Mouse (Mus musculus) forebrain, embryonic 10.5 days (tissue): ENCODE data around the gene Abhd2. TPM values are rescaled to one million over a fixed set of nuclear protein-coding genes. Genes with fewer than 3 reads are reported as not detected.
"Not testable (repeated sequence)": the region's sequence is repeated elsewhere in the genome, so short reads cannot be mapped to it uniquely, and the experiment has no call there.

Source experiments
- DNase-seq: peaks from one replicate; pipeline ENCODE4 v3.0.0-alpha.2; 2017; ENCODE audit warnings: low spot score; ENCODE audit errors: extremely low spot score
- H3K27ac ChIP-seq: fragments of 300-500 bp; sonication (generic); 2 replicates; pipeline ENCODE4 v1.5.1; 2016; ENCODE audit warnings: mild to moderate bottlenecking
- H3K27me3 ChIP-seq: fragments of 300-500 bp; sonication (generic); 2 replicates; pipeline ENCODE4 v1.6.1; 2016; ENCODE audit warnings: mild to moderate bottlenecking; ENCODE audit not compliant: poor library complexity, severe bottlenecking
- H3K36me3 ChIP-seq: fragments of 300-500 bp; sonication (generic); replicated peaks from 2 replicates; pipeline ENCODE4 v1.6.1; 2016; ENCODE audit warnings: mild to moderate bottlenecking, moderate library complexity
- H3K4me1 ChIP-seq: fragments of 300-500 bp; sonication (generic); 2 replicates; pipeline ENCODE4 v1.6.1; 2016
- H3K4me3 ChIP-seq: fragments of 300-500 bp; sonication (generic); 2 replicates; pipeline ENCODE4 v1.5.1; 2016; ENCODE audit warnings: mild to moderate bottlenecking, moderate library complexity
- H3K9me3 ChIP-seq: fragments of 300-500 bp; sonication (generic); 2 replicates; pipeline ENCODE4 v1.6.1; 2016; ENCODE audit warnings: mild to moderate bottlenecking, moderate library complexity
- WGBS: fragments of 180-500 bp; shearing (Covaris S2); methylation state at CpG from one replicate; pipeline ENCODE4 v1.1.7; 2016; 5-methylcytosine and 5-hydroxymethylcytosine counted together
- polyA plus RNA-seq: library from polyadenylated mRNA; unstranded; fragments of >200 nt; fragmentation: Nextera tagmentation; extraction: Ambion mirVana; gene quantifications from 2 replicates; pipeline ENCODE4 v1.2.1, GENCODE M21; 2016

Abhd2 gene
- polyA plus RNA-seq, 1 experiment from 2014 or later = 8.6 TPM

DNA sequence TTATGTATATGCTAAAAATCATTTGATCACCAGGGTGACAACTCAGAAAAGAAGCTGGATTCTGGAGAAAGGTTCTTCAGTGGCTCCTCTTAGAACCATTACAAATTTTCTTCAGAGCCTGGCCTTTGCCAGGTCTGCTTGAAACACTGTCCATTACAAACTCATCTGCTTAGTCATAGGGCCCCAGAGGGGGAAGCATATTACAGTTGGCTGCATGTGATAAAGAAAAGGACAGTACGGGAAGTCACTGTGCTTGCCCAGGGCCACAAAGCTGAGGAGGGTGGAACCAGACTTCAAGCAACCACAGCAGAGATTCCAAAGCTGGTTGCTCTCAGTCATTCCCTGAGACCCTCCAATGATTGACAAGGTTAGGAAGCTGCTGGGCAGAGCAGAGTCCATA is 3.1 kb upstream of the Abhd2 start:
- DNase-seq = no peak
- 88% methylated on average over 1 of the region's 1 CpGs for whole genome bisulfite sequencing

DNA sequence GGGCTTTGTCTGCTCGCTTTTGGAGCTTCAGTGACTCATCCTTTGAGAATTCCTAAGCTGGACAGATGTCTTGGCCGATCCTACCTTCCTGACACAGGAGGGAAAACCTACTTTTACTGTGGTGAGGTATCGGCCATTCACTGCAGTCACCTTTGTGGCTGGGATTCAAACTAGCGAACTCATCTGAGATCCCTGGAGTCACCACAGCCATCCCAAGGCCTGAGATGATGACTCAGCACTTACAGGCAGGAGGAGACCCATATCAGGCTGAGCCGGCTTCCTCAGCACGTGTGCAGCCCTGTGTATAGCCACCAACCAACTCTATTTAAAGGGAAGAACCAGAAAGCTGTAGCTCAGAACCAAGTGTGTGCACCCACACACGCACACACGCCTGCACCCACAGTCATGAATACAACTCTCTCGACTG is 2.0 kb upstream of the Abhd2 start:
- Histone ChIP-seq H3K9me3 (no peaks in the 10 kb centered on the region), H3K36me3 (no peaks in the 10 kb centered on the region; the same call in 1 of the 2 replicates), H3K27ac (no peak overlapping the region), H3K4me3 (no peak overlapping the region), H3K4me1 (peaks cover 46% of the 10 kb centered on the region), H3K27me3 (no peaks in the 10 kb centered on the region)
- no peak for DNase-seq
- WGBS = 85% methylated on average over 9 of the region's 9 CpGs

More for the DNA sequence above, 3.1 kb upstream of the Abhd2 start:
- H3K36me3 ChIP-seq = no peaks in the 10 kb centered on the region
- 0 out of 2 replicates have a peak overlapping the region, but pooled peaks have one; percentile 35 for H3K27ac ChIP-seq
- H3K27me3 ChIP-seq = no peaks in the 10 kb centered on the region
- no peaks in the 10 kb centered on the region for H3K9me3 ChIP-seq
- H3K4me3 ChIP-seq = no peak overlapping the region
- H3K4me1 ChIP-seq = peaks cover 35% of the 10 kb centered on the region

DNA sequence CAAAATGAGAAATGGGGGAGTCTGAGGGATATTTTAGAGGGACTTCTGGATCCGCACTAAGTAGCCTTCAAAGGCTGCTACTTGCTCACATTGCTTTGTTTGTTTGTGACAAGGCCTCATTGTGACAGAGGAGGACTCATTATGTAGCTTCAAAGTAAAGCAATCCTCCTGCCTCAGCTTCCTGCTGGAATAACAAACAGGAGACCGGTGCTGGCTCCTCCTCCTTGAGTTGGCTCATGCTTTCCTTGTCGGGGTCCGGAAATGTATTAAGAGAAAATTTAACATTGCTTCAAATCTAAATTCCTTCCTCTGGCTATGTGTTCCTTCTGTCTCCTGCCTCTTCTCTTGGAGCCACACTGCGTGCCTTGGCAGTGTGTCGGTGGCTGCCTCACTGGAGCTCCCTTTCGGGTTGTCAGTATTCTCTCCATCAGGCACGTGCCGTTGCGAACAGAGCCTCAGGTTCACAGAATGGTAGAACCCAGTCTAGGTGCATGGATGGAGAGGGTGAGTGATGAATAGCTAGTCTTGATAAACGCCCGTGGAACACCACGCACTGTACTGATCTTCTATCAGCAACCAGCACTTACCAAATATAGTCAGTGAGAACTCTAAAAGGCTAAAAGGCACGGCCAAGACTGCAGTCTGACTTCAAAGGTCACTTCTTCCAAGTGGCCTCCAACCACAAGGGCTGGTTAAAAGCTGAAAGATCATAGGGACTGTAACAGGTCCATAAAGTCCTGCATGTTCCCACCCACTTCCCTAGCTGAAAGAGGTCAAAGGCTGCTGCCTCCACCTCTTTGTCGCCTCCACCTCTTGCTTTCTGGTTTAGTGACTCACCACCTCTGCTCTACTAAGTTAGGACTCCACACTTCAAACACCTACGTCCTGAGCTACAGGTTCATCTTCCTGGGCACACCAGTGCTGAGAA is 874 bp upstream of the Abhd2 start:
- 87% methylated on average over 16 of the region's 16 CpGs for WGBS
- peak overlapping the region; percentile 89 for H3K27ac ChIP-seq

DNA sequence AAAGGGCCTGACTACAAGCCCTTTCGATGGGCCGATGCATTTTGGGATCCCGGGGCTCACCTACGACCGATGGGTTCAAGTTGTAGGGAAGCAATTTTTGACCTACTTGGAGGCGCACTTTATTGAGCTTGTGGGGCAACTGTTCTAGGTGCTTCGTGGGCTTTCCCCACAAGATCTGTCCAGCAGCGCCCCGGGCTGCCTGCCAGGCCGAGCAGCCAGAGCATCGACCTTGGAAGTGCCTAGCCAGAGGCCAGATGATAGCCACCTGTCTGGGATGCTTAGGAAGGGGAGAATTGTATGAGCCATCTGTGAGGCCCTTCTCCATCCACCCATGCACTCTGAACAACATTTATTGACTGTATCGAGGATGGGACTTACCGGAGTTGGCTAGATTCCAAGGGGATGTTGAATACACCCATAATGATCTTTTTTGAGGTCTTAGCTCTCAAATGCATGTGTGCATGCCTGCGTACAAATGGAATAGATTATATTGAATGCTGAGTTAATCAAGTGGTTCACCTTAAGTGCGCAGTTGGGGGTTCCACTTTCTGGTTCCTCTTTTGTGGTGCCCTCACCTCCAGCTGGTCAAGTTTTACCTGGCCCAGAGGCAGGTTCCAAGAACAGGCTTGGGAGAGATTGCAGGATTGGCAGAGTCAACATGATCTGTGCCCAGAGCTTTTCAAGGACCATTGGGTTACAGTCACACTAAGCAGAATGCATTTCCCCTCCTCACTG is 906 bp downstream of the Abhd2 start:
- Histone ChIP-seq H3K4me1 (peaks cover 68% of the 10 kb centered on the region), H3K36me3 (no peaks in the 10 kb centered on the region; the same call in 1 of the 2 replicates), H3K27ac (peak overlapping the region; percentile 89), H3K27me3 (no peaks in the 10 kb centered on the region), H3K9me3 (no peaks in the 10 kb centered on the region), H3K4me3 (peak overlapping the region; percentile 78)
- no peak for DNase-seq
- WGBS = 23% methylated on average over 15 of the region's 15 CpGs

More for the DNA sequence above, 874 bp upstream of the Abhd2 start:
- no peaks in the 10 kb centered on the region; the same call in 1 of the 2 replicates for H3K36me3 ChIP-seq
- no peak for DNase-seq
- H3K4me1 ChIP-seq = peaks cover 57% of the 10 kb centered on the region
- no peaks in the 10 kb centered on the region for H3K27me3 ChIP-seq
- H3K4me3 ChIP-seq = peak overlapping the region; percentile 78
- no peaks in the 10 kb centered on the region for H3K9me3 ChIP-seq

DNA sequence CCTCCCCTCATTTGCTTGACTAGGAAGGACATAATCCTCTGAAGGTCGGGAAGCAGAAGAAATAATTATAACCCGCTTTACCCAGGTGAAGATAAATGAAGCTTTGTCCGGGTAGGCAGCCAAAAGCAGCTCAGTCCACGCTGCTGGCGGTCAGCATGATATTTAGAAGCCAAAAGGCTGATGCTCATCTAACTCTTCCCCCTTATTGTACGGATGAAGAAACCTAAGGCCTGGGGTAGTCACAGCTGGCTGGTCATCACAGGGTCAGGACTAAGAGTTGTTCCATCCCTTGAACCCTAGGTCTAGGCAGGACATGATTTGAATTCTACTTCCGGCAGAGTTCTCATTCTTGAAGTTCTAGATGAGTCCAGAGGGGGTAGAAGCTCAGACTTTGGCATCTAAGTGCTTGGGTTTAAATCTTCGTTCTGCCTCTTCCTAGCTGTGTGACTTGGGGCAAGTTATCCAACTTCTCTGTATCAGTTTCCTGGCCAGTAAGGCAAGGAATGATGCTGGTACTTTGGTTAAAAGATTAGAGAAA is 1.5 kb downstream of the Abhd2 start:
- Histone ChIP-seq H3K9me3 (no peaks in the 10 kb centered on the region), H3K27me3 (no peaks in the 10 kb centered on the region), H3K4me1 (peaks cover 69% of the 10 kb centered on the region), H3K27ac (0 out of 2 replicates have a peak overlapping the region, but pooled peaks have one; percentile 89), H3K4me3 (peak overlapping the region; percentile 78), H3K36me3 (no peaks in the 10 kb centered on the region; the same call in 1 of the 2 replicates)
- WGBS = 84% methylated on average over 8 of the region's 8 CpGs
- DNase-seq = no peak

DNA sequence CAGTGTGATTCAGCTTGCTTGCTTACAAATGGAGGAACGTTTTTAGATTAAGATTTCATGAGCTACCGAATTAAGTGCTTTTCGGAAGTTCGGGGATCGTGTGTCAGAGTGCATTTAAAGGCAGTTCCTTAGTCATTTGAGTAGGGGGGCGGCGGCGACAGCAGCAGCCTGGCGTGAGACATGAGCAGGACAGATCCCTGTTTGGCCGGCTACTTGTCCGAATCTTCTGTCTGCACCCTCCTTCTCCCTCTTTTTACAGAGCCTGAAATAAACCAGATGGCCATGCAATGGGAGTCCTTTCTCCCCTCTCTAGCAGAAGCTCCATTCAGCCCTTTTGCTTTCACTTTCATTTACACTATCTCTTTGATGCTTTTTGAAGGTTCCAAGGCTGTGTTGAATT is 2.3 kb downstream of the Abhd2 start:
- Histone ChIP-seq H3K9me3 (no peaks in the 10 kb centered on the region), H3K27ac (0 out of 2 replicates have a peak overlapping the region, but pooled peaks have one; percentile 48), H3K27me3 (no peaks in the 10 kb centered on the region), H3K4me3 (peak overlapping the region; percentile 78), H3K36me3 (no peaks in the 10 kb centered on the region; the same call in 1 of the 2 replicates), H3K4me1 (peaks cover 66% of the 10 kb centered on the region)
- DNase-seq = no peak
- 60% methylated on average over 11 of the region's 11 CpGs for WGBS

DNA sequence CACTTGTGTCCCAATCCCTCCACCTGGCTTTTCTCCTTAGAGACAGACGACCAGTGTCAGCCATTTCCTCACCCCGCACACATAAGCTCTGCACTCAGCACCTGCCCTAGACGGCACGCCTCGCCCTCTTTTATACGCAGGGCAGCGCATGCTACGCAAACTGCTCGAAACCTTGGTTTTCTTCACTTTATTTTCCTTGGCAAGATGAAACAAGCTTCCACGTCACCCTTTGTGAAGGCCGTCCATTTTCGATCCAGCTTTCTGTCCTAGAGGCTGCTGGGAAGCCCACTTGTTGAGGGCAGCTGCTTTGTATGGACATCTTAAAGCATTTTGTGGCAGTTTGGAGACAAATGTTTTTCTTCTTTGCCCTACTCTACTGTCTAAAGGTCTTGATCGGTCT is 5.4 kb downstream of the Abhd2 start:
- no peak for DNase-seq
- no peak overlapping the region for H3K4me3 ChIP-seq
- H3K27me3 ChIP-seq = no peaks in the 10 kb centered on the region
- 88% methylated on average over 13 of the region's 13 CpGs for WGBS
- peak overlapping the region; percentile 75 for H3K27ac ChIP-seq
- H3K9me3 ChIP-seq = no peaks in the 10 kb centered on the region
- peaks cover 3% of the 10 kb centered on the region; the same call in 1 of the 2 replicates for H3K36me3 ChIP-seq
- peaks cover 74% of the 10 kb centered on the region for H3K4me1 ChIP-seq

DNA sequence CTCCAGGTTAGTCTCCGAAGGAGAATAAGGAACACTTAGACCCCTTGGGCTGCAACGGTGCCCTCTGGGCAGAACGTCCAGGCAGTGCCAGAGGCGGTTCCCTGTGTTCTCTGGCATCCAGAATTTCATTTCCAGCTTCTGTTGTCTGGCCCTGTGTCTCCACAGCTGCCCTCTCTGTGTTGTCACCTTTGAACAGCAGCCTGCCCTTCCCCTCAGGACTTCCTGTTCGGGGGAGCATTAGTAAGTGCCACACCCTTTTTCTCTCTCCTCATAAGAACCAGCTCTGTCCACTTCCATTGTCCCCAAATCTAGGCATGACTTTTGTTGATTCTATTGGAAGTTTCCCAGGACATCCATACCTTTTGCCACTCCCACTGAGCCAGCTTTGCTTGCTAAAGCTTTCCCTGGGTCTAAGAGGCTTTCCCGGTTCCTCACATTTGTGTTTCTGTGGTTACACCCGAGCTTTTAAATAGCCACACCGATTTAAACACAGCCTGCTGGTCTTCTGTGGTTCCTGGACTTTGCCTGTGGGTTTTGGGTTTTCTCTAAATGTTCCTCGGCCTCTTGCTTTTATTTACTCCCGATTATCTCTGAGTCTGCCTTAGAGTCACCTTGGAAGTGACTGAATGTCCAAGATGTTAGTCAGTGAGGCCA is 6.5 kb downstream of the Abhd2 start:
- H3K9me3 ChIP-seq = no peaks in the 10 kb centered on the region
- 77% methylated on average over 10 of the region's 10 CpGs for WGBS
- 0 out of 2 replicates have a peak overlapping the region, but pooled peaks have one; percentile 7 for H3K4me3 ChIP-seq
- H3K27me3 ChIP-seq = no peaks in the 10 kb centered on the region
- peaks cover 74% of the 10 kb centered on the region for H3K4me1 ChIP-seq
- peaks cover 3% of the 10 kb centered on the region; the same call in 1 of the 2 replicates for H3K36me3 ChIP-seq
- no peak for DNase-seq
- H3K27ac ChIP-seq = peak overlapping the region; percentile 75

DNA sequence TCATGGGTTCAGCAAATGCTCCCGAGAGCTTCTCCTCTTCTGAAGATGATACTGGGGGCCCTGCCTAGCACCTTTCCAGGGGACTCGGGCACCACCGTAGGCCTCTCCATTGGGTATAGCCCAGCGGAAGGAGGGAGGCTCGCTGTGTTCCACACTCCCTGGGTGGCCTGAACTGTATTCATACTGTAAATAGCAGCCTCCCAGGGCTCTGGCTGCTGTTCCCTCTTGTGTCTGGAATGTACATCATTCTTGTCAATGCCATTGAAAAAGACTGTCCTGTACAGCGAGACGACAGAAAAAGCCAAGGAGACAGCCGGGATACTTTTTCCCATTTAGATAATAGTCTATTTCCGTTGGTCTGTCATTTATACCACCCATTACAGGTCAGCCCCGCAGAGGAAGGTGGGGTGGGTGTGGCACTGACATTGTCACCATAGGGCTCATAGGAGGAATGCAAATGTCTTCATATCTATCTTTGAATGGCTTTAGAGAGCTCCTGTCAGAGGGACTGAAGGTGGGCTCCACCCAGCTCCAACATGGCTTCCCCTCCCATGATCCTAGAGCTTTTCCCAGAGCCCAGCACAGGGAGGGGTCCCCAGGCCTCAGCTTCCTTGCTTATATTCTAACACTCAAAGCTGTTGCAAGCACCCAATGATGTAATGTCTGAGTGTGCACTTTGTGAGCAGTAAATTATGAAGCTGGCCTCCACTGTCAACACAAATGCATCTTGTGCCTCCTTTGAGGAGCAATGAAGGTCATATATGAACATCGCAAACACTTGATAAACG is 10.1 kb downstream of the Abhd2 start:
- WGBS = 93% methylated on average over 12 of the region's 12 CpGs
- Histone ChIP-seq H3K9me3 (0 out of 2 replicates have a peak, but pooled peaks cover 3% of the 10 kb centered on the region), H3K36me3 (peaks cover 21% of the 10 kb centered on the region), H3K27me3 (no peaks in the 10 kb centered on the region), H3K4me3 (no peak overlapping the region), H3K4me1 (peaks cover 49% of the 10 kb centered on the region), H3K27ac (no peak overlapping the region)
- no peak for DNase-seq

DNA sequence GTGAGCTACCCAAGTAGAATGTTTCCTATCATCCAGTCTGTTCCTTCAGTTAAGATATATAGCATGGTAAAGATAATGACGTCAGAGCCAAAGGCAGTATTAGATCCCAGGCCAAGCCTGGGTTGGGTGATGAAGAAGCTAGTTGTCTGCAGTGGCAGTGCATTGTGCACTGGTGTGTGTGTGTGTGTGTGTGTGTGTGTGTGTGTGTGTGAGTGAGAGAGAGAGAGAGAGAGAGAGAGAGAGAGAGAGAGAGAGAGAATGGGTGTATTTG is 10.6 kb downstream of the Abhd2 start:
- not testable (repeated sequence) for DNase-seq, H3K27ac ChIP-seq, H3K9me3 ChIP-seq, H3K27me3 ChIP-seq, H3K4me3 ChIP-seq
- Histone ChIP-seq H3K4me1 (peaks cover 44% of the 10 kb centered on the region), H3K36me3 (peaks cover 21% of the 10 kb centered on the region)
- WGBS = 83% methylated on average over 1 of the region's 1 CpGs

DNA sequence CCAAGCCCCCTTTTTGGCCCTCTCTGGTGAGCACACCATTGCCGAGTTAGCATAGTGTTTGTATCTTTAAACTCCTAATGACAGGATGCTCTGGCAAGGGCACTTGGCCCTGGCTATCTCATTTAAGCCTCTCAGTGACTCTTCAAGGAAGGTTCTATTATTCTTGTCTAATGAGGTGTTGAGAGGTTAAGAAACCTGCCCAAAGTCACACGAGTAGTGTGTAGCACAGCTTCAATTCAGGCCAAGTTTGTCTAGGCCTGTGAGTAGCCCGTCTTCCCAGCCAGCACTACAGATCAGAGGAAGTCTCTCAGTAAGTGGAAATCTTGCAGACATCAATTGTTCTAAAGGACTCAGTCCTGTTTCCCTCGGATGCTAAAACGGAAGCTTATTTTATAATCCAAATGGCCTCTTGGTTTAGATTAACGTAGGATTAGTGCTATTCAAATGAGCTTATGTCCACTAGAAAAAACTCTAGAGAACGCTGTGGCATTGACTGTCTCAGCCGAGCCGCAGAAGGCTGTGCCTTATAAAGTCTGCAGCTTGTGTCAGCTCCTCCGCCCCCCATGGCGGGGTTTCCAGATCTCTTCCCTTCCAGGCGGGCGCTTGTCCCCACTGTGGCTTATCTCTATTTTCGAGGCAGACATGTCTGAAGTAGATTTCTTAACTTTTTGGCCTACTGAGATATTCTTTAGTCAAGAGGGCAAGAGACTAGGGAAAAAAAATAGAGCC is 11.3 kb downstream of the Abhd2 start:
- no peak for DNase-seq
- peaks cover 21% of the 10 kb centered on the region for H3K36me3 ChIP-seq
- no peak overlapping the region for H3K27ac ChIP-seq
- 0 out of 2 replicates have a peak, but pooled peaks cover 3% of the 10 kb centered on the region for H3K9me3 ChIP-seq
- 71% methylated on average over 14 of the region's 14 CpGs for WGBS
- H3K27me3 ChIP-seq = no peaks in the 10 kb centered on the region
- no peak overlapping the region for H3K4me3 ChIP-seq
- H3K4me1 ChIP-seq = peaks cover 37% of the 10 kb centered on the region
